Mouse (Mus musculus) testis, adult 2 months (tissue): ENCODE measurements at regions not wholly inside any gene's neighbourhood (a gene's known extent, or its start where the extent isn't known, plus 50 kb on each side); places are given as distances from the start of the nearest gene placed in this dataset.

ENCODE experiments used
- H3K27ac ChIP-seq: fragments of 200-500 bp; 2 replicates; pipeline ENCODE4 v1.5.1; 2012; ENCODE audit warnings: low read depth, low read length; ENCODE audit not compliant: control insufficient read depth, insufficient read depth
- H3K27me3 ChIP-seq: fragments of 200-500 bp; 2 replicates; pipeline ENCODE4 v1.6.1; 2012; ENCODE audit warnings: mild to moderate bottlenecking, low read length, moderate library complexity; ENCODE audit not compliant: control insufficient read depth, insufficient read depth
- H3K36me3 ChIP-seq: fragments of 200-500 bp; 2 replicates; pipeline ENCODE4 v1.6.1; 2012; ENCODE audit warnings: mild to moderate bottlenecking, low read length; ENCODE audit not compliant: control insufficient read depth, insufficient read depth
- H3K4me1 ChIP-seq: fragments of 200-500 bp; 2 replicates; pipeline ENCODE4 v1.6.1; 2012; ENCODE audit warnings: low read length; ENCODE audit not compliant: control insufficient read depth, insufficient read depth
- H3K4me3 ChIP-seq: fragments of 200-500 bp; 2 replicates; pipeline ENCODE4 v1.5.1; 2012; ENCODE audit warnings: low read depth, mild to moderate bottlenecking, low read length, moderate library complexity, mixed read lengths; ENCODE audit not compliant: control insufficient read depth
- CTCF ChIP-seq: fragments of 200-500 bp; IDR thresholded peaks from 2 replicates; pipeline ENCODE4 v1.5.1; 2012; ENCODE audit warnings: low read depth, mild to moderate bottlenecking, inconsistent platforms, low read length, moderate library complexity; ENCODE audit not compliant: control insufficient read depth, insufficient read depth, insufficient replicate concordance
- POLR2A ChIP-seq: fragments of 200-500 bp; IDR thresholded peaks from 2 replicates; pipeline ENCODE4 v1.6.1; 2012; ENCODE audit warnings: low read depth, mild to moderate bottlenecking, inconsistent platforms, low read length, moderate library complexity; ENCODE audit not compliant: control insufficient read depth

DNA sequence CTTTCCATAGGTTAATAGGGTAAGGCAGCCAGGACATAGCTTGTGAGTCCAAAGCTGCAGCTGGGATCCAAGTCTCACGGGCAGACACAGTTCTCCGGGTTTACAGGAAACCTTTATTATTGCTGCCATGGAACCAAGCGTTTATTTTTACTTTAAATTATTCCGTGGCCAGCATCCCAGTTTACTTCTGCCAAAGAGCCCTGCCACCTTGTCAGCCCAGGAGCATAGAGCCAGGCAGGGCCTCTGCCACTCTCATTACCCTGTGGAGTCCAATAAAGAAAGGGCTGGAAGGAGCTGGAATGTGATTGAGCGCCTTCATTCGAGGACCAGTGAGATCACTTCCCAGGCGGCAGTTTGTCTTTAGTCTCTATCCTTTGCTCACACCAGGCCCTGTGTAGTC, 96.6 kb upstream of the Atp6ap2 start:
- no peak for TF ChIP-seq CTCF
- no peak for TF ChIP-seq POLR2A
- no peak overlapping the region for H3K4me3 ChIP-seq
- no peak overlapping the region for H3K27ac ChIP-seq
- H3K36me3 ChIP-seq: no peaks in the 10 kb centered on the region
- no peaks in the 10 kb centered on the region for H3K27me3 ChIP-seq
- H3K4me1 ChIP-seq: no peaks in the 10 kb centered on the region

DNA sequence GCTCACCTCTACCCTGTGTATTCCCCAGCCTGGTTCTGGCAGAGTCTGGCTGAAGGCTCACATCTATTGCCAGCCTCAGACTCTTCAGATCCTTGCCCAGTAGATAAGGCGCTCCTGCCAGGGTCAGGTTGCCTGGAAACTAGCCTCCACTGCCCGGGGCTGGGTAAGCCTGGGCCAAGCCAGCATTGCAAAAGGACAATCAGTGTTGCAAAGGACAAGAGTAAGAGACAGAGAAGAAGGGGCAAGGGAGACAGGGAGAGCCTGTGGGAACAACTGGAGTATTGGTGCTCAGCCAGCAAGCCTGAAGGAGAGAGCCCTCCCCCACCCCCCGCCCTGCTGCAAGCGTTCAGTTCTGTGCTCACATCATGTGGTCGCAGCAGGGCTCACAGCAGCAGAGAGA, 94.4 kb upstream of the Atp6ap2 start:
- TF ChIP-seq CTCF: no peak
- no peak for TF ChIP-seq POLR2A
- Histone ChIP-seq H3K4me3 (no peak overlapping the region), H3K27me3 (no peaks in the 10 kb centered on the region), H3K27ac (no peak overlapping the region), H3K4me1 (no peaks in the 10 kb centered on the region), H3K36me3 (no peaks in the 10 kb centered on the region)

DNA sequence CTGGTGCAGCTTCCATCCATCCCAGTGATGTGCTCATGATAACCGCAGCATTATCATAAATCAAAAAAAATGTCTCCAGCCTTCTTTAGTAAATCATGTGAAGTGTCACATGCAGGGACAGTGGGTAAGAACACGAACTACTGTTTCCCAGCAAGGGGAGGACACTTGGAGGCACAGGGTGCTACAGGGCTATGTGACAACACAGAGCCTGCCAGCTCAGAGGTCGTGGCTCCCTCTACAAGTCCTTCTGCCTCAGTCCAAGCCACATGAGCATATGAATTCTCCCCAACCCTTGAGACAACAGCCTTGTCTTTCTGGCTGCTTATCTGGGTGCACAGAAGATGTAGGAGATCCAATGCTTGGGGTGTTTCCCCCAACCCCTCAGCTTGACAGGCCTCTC, 93.7 kb upstream of the Atp6ap2 start:
- H3K27me3 ChIP-seq: no peaks in the 10 kb centered on the region
- H3K4me1 ChIP-seq: no peaks in the 10 kb centered on the region
- TF ChIP-seq CTCF: no peak
- TF ChIP-seq POLR2A: no peak
- no peaks in the 10 kb centered on the region for H3K36me3 ChIP-seq
- no peak overlapping the region for H3K4me3 ChIP-seq
- no peak overlapping the region for H3K27ac ChIP-seq

DNA sequence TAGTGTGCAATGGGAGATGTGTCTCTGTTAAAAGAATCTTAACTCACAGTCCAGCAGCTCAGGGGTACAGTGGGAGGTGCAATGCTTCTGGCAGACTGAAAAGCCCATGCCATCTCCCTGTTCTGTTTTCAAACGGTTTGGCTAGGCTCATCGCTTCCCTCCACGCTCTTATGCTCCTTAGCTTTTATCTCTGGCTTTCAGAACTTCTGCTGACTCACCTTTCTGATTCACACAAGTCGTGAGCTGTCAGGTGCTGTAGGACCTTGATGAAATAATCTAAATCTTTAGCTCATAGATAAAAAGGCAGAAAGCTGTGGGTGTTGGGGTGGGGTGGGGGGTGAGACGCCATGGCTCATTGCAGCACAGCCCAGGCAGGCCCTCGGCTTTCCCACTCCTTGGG, 93.1 kb upstream of the Atp6ap2 start:
- H3K27me3 ChIP-seq: no peaks in the 10 kb centered on the region
- TF ChIP-seq POLR2A: no peak
- TF ChIP-seq CTCF: no peak
- H3K27ac ChIP-seq: no peak overlapping the region
- no peaks in the 10 kb centered on the region for H3K36me3 ChIP-seq
- no peaks in the 10 kb centered on the region for H3K4me1 ChIP-seq
- H3K4me3 ChIP-seq: no peak overlapping the region

DNA sequence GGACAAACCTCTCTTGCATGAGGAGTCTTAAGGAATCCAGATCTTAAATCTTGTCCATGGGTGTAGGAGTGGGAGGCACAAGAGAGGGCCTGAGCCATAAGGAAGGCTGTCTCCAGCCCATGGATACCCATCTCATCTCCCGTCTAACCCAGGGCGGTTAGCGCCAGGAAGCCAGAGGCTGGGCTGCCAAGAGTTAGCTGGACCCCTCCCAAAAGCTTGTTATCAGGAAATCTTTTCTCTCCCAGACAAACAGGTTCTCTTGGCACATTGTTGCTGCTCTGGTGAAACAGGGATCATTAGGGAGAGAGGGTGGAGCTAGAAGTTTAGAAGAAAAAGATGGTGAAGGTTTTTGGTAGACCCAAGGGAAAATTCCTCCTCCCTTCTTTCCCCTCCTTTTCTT, 87.0 kb upstream of the Atp6ap2 start:
- Histone ChIP-seq H3K4me3 (no peak overlapping the region), H3K36me3 (no peaks in the 10 kb centered on the region), H3K4me1 (no peaks in the 10 kb centered on the region), H3K27me3 (no peaks in the 10 kb centered on the region), H3K27ac (no peak overlapping the region)
- TF ChIP-seq POLR2A (no peak), CTCF (no peak)

DNA sequence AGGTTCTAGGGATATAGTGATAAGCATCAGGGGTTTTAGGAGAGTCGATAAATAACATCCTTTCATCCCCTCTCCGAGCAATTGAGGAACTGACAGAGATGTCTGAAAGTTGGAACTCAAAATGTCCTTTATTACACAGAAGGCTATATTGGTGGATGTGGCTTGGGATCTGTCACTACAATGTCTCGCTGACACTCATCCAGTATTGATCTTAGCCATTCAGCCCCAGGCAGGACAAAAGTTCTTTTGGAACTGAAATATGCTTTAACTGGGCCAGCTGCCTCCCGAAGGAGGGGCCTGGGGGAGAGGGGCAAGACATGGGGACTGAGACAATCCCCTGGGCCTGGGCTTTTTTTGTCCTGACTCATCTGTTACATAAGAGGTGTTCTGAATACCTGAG, 85.2 kb upstream of the Atp6ap2 start:
- no peaks in the 10 kb centered on the region for H3K27me3 ChIP-seq
- TF ChIP-seq POLR2A (no peak), CTCF (no peak)

DNA sequence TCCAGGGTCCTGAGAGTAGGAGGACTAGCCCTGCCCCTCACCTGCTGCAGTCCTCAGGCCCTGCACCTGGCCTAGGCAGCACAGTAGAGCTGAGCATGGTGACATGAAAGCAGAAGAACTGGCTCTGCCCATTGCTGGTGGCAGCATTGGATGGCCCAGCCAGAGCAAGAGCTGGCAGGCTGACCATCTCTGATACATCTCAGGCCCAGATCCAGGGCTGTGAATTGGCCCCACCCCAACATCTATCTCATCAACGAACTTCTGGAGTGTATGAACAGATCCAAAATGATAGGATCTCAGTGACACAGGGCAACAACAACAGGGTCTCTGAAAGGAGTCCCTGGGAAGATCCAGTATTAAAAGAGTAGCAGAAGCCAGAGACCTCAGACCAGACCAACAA, 84.0 kb upstream of the Atp6ap2 start:
- Histone ChIP-seq H3K27ac (no peak overlapping the region), H3K36me3 (no peaks in the 10 kb centered on the region), H3K4me1 (no peaks in the 10 kb centered on the region), H3K27me3 (no peaks in the 10 kb centered on the region), H3K4me3 (no peak overlapping the region)
- TF ChIP-seq POLR2A (no peak), CTCF (no peak)

More for the DNA sequence above, 85.2 kb upstream of the Atp6ap2 start:
- no peaks in the 10 kb centered on the region for H3K36me3 ChIP-seq
- H3K4me3 ChIP-seq: no peak overlapping the region
- H3K4me1 ChIP-seq: no peaks in the 10 kb centered on the region
- no peak overlapping the region for H3K27ac ChIP-seq

DNA sequence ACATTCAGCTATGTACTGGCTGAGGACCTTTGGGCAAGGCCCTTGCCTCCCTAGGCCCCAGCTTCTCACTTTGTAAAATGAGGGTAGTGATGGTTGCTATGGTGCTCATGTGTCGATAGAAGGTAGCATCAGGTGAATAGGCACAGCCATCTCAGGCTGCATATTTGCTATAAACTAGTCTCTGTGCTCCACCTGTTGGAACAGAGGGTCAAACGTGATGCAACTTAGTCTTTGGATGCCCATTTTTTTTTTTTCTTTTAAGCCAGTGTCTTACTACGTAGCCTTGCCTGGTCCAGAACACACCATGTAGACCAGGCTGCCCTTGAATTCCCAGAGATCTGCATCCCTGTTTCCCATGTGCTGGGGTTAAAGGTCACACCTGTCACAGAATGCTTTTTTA, 76.5 kb upstream of the Atp6ap2 start:
- Histone ChIP-seq H3K4me3 (no peak overlapping the region), H3K27ac (no peak overlapping the region), H3K4me1 (no peaks in the 10 kb centered on the region), H3K27me3 (no peaks in the 10 kb centered on the region), H3K36me3 (no peaks in the 10 kb centered on the region)
- TF ChIP-seq POLR2A: no peak

DNA sequence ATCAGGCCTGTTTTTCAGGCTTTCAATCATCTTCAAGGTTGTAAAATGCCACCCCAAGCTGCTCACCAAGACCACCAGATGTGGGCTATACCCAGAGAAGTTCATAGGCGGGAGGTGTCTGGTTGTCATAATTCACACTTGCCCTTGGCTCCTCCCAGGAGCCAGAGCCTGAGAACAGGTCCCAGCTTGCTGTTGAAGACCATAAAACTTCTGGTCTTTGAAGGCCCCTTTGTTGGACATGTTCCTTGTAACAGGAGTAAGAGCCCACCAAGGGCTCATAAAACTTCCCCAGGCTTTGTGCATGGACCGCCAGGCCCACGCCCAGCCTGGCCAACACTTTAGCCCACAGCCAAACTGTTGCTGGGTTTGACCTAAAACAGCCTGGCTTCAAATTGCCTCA, 62.6 kb upstream of the Atp6ap2 start:
- Histone ChIP-seq H3K4me3 (no peak overlapping the region), H3K27ac (no peak overlapping the region), H3K27me3 (no peaks in the 10 kb centered on the region), H3K4me1 (no peaks in the 10 kb centered on the region), H3K36me3 (no peaks in the 10 kb centered on the region)
- no peak for TF ChIP-seq POLR2A
- TF ChIP-seq CTCF: no peak
